Mouse (Mus musculus): ENCODE measurements around the gene Sik2. TPM values are rescaled to one million over a fixed set of nuclear protein-coding genes. Genes with fewer than 3 reads are reported as not detected.
A peak's percentile ranks its signal among the peaks of the same experiment; 100 is the strongest.

Gene Sik2
- polyA plus RNA-seq, 1 experiment, result 14.9 TPM

DNA sequence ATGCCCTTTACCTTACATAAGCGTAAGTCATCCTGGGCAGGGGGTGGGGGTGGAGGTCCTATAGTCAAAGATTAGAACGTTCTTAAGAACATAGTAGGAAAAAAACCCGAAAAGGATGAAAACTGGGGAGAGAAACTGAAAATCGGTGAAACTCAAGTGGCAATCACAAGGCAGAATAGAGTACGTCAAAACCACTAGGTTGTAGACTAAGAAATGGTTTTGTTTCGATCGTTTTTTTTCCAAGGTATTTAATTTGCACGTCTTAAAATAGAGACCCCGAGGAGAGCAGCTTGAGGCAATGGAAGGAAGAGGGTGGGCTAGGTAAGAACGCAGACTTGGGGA lies 1.2 kb downstream of the Sik2 start:
- H3K4me1 ChIP-seq (ENCODE audit: control insufficient read depth, insufficient read depth, low read length), result no peaks in the 10 kb centered on the region
- no peaks in the 10 kb centered on the region for H3K36me3 ChIP-seq (ENCODE audit: control insufficient read depth, insufficient read depth, low read length, poor library complexity, severe bottlenecking)
- no peak overlapping the region for H3K9ac ChIP-seq (ENCODE audit: low read depth, poor library complexity, severe bottlenecking)
- no peaks in the 10 kb centered on the region; the same call in 1 of the 2 replicates for H3K27me3 ChIP-seq (ENCODE audit: control insufficient read depth, insufficient read depth, low read length, poor library complexity, severe bottlenecking)
- H3K4me3 ChIP-seq (ENCODE audit: low read depth, low read length), result peak overlapping the region; percentile 97
- H3K27ac ChIP-seq (ENCODE audit: insufficient read depth, low read length), result no peak overlapping the region
- no peaks in the 10 kb centered on the region for H3K9me3 ChIP-seq (replicated peaks; ENCODE audit: control insufficient read depth, insufficient read depth, low read length, poor library complexity, severe bottlenecking)
- no peak for TF ChIP-seq EP300 (IDR thresholded peaks at IDR 0.05; ENCODE audit: insufficient read depth, low read depth, low read length)
- TF ChIP-seq CTCF (IDR thresholded peaks at IDR 0.05; ENCODE audit: low read depth, low read length), result no peak
- no peak for TF ChIP-seq POLR2A (IDR thresholded peaks at IDR 0.05; ENCODE audit: insufficient read depth, low read length)

DNA sequence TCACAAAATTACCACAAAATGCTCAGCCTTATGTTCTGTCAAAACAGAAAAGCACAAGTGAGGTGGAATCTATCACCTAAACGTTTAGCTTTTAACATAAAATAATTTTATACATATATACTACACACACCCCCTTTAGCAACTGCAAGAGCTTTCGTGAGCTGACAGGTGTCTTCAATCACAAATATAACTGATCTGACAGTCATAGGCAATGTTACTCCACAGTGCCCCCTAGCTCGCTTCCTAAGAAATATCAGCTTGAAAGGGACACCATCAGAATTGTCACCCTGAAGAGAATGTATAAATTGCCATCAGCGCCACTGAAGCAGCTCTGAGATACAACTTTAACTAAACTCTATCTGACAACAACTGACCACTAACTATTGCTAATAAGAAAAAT lies 2.0 kb downstream of the Sik2 start:
- H3K9ac ChIP-seq (ENCODE audit: low read depth, poor library complexity, severe bottlenecking), result no peak overlapping the region
- H3K9me3 ChIP-seq (replicated peaks; ENCODE audit: control insufficient read depth, insufficient read depth, low read length, poor library complexity, severe bottlenecking), result no peaks in the 10 kb centered on the region
- H3K27me3 ChIP-seq (ENCODE audit: control insufficient read depth, insufficient read depth, low read length, poor library complexity, severe bottlenecking), result no peaks in the 10 kb centered on the region; the same call in 1 of the 2 replicates
- no peaks in the 10 kb centered on the region for H3K36me3 ChIP-seq (ENCODE audit: control insufficient read depth, insufficient read depth, low read length, poor library complexity, severe bottlenecking)
- H3K27ac ChIP-seq (ENCODE audit: insufficient read depth, low read length), result no peak overlapping the region
- no peak overlapping the region for H3K4me3 ChIP-seq (ENCODE audit: low read depth, low read length)
- H3K4me1 ChIP-seq (ENCODE audit: control insufficient read depth, insufficient read depth, low read length), result no peaks in the 10 kb centered on the region
- TF ChIP-seq EP300 (IDR thresholded peaks at IDR 0.05; ENCODE audit: insufficient read depth, low read depth, low read length) (no peak), POLR2A (IDR thresholded peaks at IDR 0.05; ENCODE audit: insufficient read depth, low read length) (no peak), CTCF (IDR thresholded peaks at IDR 0.05; ENCODE audit: low read depth, low read length) (peak; percentile 21)

DNA sequence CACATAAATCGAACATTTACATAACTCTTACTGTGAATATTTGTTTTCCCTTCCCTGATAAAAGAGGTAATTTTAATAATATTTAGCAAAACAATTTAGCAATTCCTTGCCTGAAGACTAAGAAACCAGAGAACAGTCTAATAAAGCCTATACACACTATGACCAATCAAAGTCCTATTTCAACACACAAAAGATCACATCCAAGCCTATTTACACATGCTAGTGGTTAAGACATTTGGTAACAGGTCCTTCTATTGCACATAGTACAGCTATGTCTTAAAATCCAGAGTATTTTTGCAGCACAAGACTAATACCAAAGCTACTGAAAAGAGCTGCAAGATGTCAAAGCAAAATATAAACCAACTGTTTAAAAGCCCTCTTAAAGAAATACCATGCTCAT lies 4.8 kb downstream of the Sik2 start:
- no peak overlapping the region for H3K9ac ChIP-seq (ENCODE audit: low read depth, poor library complexity, severe bottlenecking)
- H3K36me3 ChIP-seq (ENCODE audit: control insufficient read depth, insufficient read depth, low read length, poor library complexity, severe bottlenecking), result no peaks in the 10 kb centered on the region
- no peaks in the 10 kb centered on the region for H3K27me3 ChIP-seq (ENCODE audit: control insufficient read depth, insufficient read depth, low read length, poor library complexity, severe bottlenecking)
- TF ChIP-seq POLR2A (IDR thresholded peaks at IDR 0.05; ENCODE audit: insufficient read depth, low read length) (no peak), EP300 (IDR thresholded peaks at IDR 0.05; ENCODE audit: insufficient read depth, low read depth, low read length) (no peak), CTCF (IDR thresholded peaks at IDR 0.05; ENCODE audit: low read depth, low read length) (no peak)
- no peaks in the 10 kb centered on the region for H3K4me1 ChIP-seq (ENCODE audit: control insufficient read depth, insufficient read depth, low read length)
- H3K27ac ChIP-seq (ENCODE audit: insufficient read depth, low read length), result no peak overlapping the region
- 0 out of 2 replicates have a peak, but pooled peaks cover 5% of the 10 kb centered on the region for H3K9me3 ChIP-seq (replicated peaks; ENCODE audit: control insufficient read depth, insufficient read depth, low read length, poor library complexity, severe bottlenecking)
- no peak overlapping the region for H3K4me3 ChIP-seq (ENCODE audit: low read depth, low read length)

DNA sequence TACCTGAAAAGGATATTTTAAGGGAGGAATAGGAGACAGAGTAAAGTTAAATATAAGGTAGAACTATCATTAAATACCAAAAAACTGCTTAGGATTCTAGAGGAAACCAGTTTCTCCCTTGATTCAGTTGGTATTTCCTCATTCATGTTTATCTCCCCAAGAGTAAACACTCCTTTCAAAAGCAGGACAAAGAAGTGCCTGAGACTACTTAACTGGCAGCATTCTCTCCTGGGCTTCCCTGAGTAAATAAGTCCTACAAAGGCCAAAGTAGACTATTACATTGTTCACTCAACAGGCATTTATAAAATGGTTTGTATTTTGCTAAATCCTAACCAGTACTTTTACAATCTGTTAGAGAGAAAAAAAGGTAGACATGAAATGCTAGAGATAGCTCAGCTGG lies 22.2 kb downstream of the Sik2 start:
- Histone ChIP-seq H3K27ac (ENCODE audit: insufficient read depth, low read length) (peak overlapping the region; percentile 28; the same call in 1 of the 2 replicates), H3K4me1 (ENCODE audit: control insufficient read depth, insufficient read depth, low read length) (no peaks in the 10 kb centered on the region), H3K9me3 (replicated peaks; ENCODE audit: control insufficient read depth, insufficient read depth, low read length, poor library complexity, severe bottlenecking) (no peaks in the 10 kb centered on the region), H3K27me3 (ENCODE audit: control insufficient read depth, insufficient read depth, low read length, poor library complexity, severe bottlenecking) (no peaks in the 10 kb centered on the region), H3K9ac (ENCODE audit: low read depth, poor library complexity, severe bottlenecking) (no peak overlapping the region), H3K36me3 (ENCODE audit: control insufficient read depth, insufficient read depth, low read length, poor library complexity, severe bottlenecking) (no peaks in the 10 kb centered on the region), H3K4me3 (ENCODE audit: low read depth, low read length) (no peak overlapping the region)
- TF ChIP-seq CTCF (IDR thresholded peaks at IDR 0.05; ENCODE audit: low read depth, low read length), result no peak
- TF ChIP-seq EP300 (IDR thresholded peaks at IDR 0.05; ENCODE audit: insufficient read depth, low read depth, low read length), result no peak

DNA sequence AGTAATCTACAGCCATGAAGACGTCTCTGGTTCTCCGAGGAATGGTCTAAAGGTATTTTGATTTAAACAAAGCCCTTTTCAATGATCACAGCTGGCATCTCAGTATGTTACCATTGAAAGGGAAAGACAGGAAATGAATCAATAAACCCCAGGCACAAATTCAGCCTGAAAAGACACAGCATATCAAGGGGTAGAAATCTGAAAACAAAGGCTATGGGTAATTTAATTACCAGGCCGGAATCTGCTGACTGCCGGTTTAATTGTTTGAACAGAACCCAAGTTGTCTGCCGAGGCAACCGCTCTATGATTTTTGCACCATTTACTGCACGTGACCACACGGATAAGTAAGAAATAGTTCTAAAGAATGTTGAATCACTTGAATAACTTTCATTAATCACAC lies 22.8 kb downstream of the Sik2 start:
- Histone ChIP-seq H3K4me3 (ENCODE audit: low read depth, low read length) (no peak overlapping the region), H3K9me3 (replicated peaks; ENCODE audit: control insufficient read depth, insufficient read depth, low read length, poor library complexity, severe bottlenecking) (no peaks in the 10 kb centered on the region), H3K27me3 (ENCODE audit: control insufficient read depth, insufficient read depth, low read length, poor library complexity, severe bottlenecking) (no peaks in the 10 kb centered on the region), H3K9ac (ENCODE audit: low read depth, poor library complexity, severe bottlenecking) (no peak overlapping the region), H3K36me3 (ENCODE audit: control insufficient read depth, insufficient read depth, low read length, poor library complexity, severe bottlenecking) (no peaks in the 10 kb centered on the region), H3K27ac (ENCODE audit: insufficient read depth, low read length) (no peak overlapping the region), H3K4me1 (ENCODE audit: control insufficient read depth, insufficient read depth, low read length) (no peaks in the 10 kb centered on the region)
- TF ChIP-seq CTCF (IDR thresholded peaks at IDR 0.05; ENCODE audit: low read depth, low read length) (no peak), POLR2A (IDR thresholded peaks at IDR 0.05; ENCODE audit: insufficient read depth, low read length) (no peak), EP300 (IDR thresholded peaks at IDR 0.05; ENCODE audit: insufficient read depth, low read depth, low read length) (no peak)

GRCm38 (mm10) chr9:50981499-50982190 lies 27.2 kb downstream of the Sik2 start:
- no peaks in the 10 kb centered on the region for H3K27me3 ChIP-seq (ENCODE audit: control insufficient read depth, insufficient read depth, low read length, poor library complexity, severe bottlenecking)
- no peak overlapping the region for H3K9ac ChIP-seq (ENCODE audit: low read depth, poor library complexity, severe bottlenecking)
- no peaks in the 10 kb centered on the region for H3K4me1 ChIP-seq (ENCODE audit: control insufficient read depth, insufficient read depth, low read length)
- H3K9me3 ChIP-seq (replicated peaks; ENCODE audit: control insufficient read depth, insufficient read depth, low read length, poor library complexity, severe bottlenecking), result no peaks in the 10 kb centered on the region
- TF ChIP-seq CTCF (IDR thresholded peaks at IDR 0.05; ENCODE audit: low read depth, low read length) (no peak), POLR2A (IDR thresholded peaks at IDR 0.05; ENCODE audit: insufficient read depth, low read length) (no peak), EP300 (IDR thresholded peaks at IDR 0.05; ENCODE audit: insufficient read depth, low read depth, low read length) (no peak)
- H3K4me3 ChIP-seq (ENCODE audit: low read depth, low read length), result no peak overlapping the region
- H3K27ac ChIP-seq (ENCODE audit: insufficient read depth, low read length), result no peak overlapping the region
- H3K36me3 ChIP-seq (ENCODE audit: control insufficient read depth, insufficient read depth, low read length, poor library complexity, severe bottlenecking), result no peaks in the 10 kb centered on the region

Measured in ES-Bruce4 (cell line).